Mouse (Mus musculus): ENCODE measurements around the gene Ccr4. TPM values are rescaled to one million over a fixed set of nuclear protein-coding genes. Genes with fewer than 3 reads are reported as not detected.

Ccr4 gene
- 0.19 TPM in 1 of 2 replicates, not detected in the other for polyA plus RNA-seq (2012; rRNA removed)

DNA sequence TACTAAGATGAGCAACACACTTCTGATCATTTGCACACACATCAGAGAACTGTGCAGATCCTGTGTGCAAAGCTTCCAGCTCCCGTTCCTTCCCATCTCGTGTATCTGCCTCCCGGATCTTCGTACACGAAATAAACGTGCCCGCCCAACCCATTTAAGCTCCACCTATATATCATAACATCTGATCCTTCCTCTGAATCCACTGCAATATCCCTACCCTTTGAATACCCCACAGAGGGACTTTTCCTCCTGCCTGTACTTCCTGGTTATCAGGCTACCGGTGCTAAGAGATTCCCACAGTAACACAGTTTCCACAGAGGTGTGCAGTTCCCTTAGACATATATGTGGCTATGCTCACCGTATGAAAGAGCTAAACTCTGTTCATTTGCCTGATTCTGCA is at the start of gene Ccr4:
Gene Ccr4 (minus strand): TSS at position 101 of the 400 bp plus-strand sequence.

DNA sequence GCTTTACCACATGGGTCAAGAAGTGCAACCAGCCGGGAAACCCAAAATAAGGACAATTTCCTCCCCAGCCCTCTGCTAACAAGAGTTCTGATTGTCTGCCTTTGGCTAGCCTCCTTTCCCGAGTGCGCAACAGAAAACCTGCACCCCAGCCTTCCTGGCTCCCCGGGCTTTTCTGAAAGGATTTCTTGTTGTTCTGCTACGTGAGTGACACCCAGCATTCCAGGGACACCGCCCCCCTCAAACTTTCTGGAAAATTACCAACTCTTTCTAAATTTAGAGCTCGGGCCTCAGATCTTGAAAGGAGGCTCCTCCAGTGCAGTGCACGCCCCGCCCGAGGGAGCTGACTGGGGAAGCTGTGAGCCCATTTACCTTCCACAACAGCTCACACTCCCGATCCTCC is 10.6 kb upstream of the Ccr4 start, which contains the start of gene C130032M10Rik:
Gene C130032M10Rik (plus strand): TSS at position 334 of the 400 bp plus-strand sequence.

Other genes starting within 250 kb of the Ccr4 start
- gene Bcl2a1c, start 174.8 kb downstream of the Ccr4 start, polyA plus RNA-seq (2012; rRNA removed) = not detected in 2 replicates
- gene Crtap, start 114.2 kb downstream of the Ccr4 start, polyA plus RNA-seq (2012; rRNA removed) = 39.0 and 84.5 TPM in 2 replicates
- 20.8 and 23.8 TPM in 2 replicates for gene Glb1, start 103.8 kb downstream of the Ccr4 start, polyA plus RNA-seq (2012; rRNA removed)
- 2.8 and 3.6 TPM in 2 replicates for gene Tmppe, start 103.8 kb downstream of the Ccr4 start, polyA plus RNA-seq (2012; rRNA removed)
- 0.25 TPM in 1 of 2 replicates, not detected in the other for gene C130032M10Rik, start 10.8 kb upstream of the Ccr4 start, polyA plus RNA-seq (2012; rRNA removed)
- gene Trim71, start 59.5 kb upstream of the Ccr4 start, polyA plus RNA-seq (2012; rRNA removed) = 0.16 and 0.30 TPM in 2 replicates
- 73.7 and 78.1 TPM in 2 replicates for gene Cnot10, start 135.3 kb upstream of the Ccr4 start, polyA plus RNA-seq (2012; rRNA removed)
- 71.6 and 71.9 TPM in 2 replicates for gene Dync1li1, start 183.9 kb upstream of the Ccr4 start, polyA plus RNA-seq (2012; rRNA removed)
- gene Cmtm6, start 226.2 kb upstream of the Ccr4 start, polyA plus RNA-seq (2012; rRNA removed) = 15.3 and 15.7 TPM in 2 replicates

All from central nervous system, embryonic 14 days (tissue).